Mouse (Mus musculus): ENCODE results near the gene Zdhhc7. TPM values are rescaled to one million over a fixed set of nuclear protein-coding genes. Genes with fewer than 3 reads are reported as not detected.

The Zdhhc7 gene
- polyA plus RNA-seq, 1 experiment from 2014 or later, result 30.3 TPM

- no peak for ATAC-seq (replicated peaks; ENCODE audit: low FRiP score, low read depth)
- Histone ChIP-seq H3K27me3 (ENCODE audit: insufficient read depth, low read length) (no peaks in the 10 kb centered on the region), H3K9ac (ENCODE audit: low read depth, low read length) (no peak overlapping the region), H3K4me2 (ENCODE audit: low read length) (no peak overlapping the region), H3K27ac (no peak overlapping the region), H3K4me3 (replicated peaks; ENCODE audit: low read depth, low read length) (no peak overlapping the region), H3K36me3 (ENCODE audit: insufficient read depth, low read length) (no peaks in the 10 kb centered on the region), H3K4me1 (replicated peaks; ENCODE audit: insufficient read depth, low read length) (no peaks in the 10 kb centered on the region), H3K9me3 (replicated peaks; ENCODE audit: low read length) (no peaks in the 10 kb centered on the region)
- 64% methylated on average over 2 of the region's 2 CpGs for WGBS
- TF ChIP-seq CTCF (IDR thresholded peaks at IDR 0.05; ENCODE audit: low read depth), result no peak
- DNase-seq (ENCODE audit: low spot score), result no peak
Measured at GRCm38 (mm10) chr8:120138958-120139357, 37.7 kb upstream of the Zdhhc7 start.

GRCm38 (mm10) chr8:120136618-120137017 is 35.3 kb upstream of the Zdhhc7 start:
- DNase-seq (ENCODE audit: low spot score), result no peak
- H3K9ac ChIP-seq (ENCODE audit: low read depth, low read length), result no peak overlapping the region
- H3K4me2 ChIP-seq (ENCODE audit: low read length), result no peak overlapping the region
- no peaks in the 10 kb centered on the region for H3K4me1 ChIP-seq (replicated peaks; ENCODE audit: insufficient read depth, low read length)
- TF ChIP-seq CTCF (IDR thresholded peaks at IDR 0.05; ENCODE audit: low read depth), result no peak
- no peak overlapping the region for H3K4me3 ChIP-seq (replicated peaks; ENCODE audit: low read depth, low read length)
- ATAC-seq (replicated peaks; ENCODE audit: low FRiP score, low read depth), result no peak
- no peaks in the 10 kb centered on the region for H3K27me3 ChIP-seq (ENCODE audit: insufficient read depth, low read length)
- no peaks in the 10 kb centered on the region for H3K36me3 ChIP-seq (ENCODE audit: insufficient read depth, low read length)
- no peaks in the 10 kb centered on the region for H3K9me3 ChIP-seq (replicated peaks; ENCODE audit: low read length)
- no peak overlapping the region for H3K27ac ChIP-seq
- WGBS, result 65% methylated on average over 7 of the region's 7 CpGs

- no peaks in the 10 kb centered on the region for H3K4me1 ChIP-seq (replicated peaks; ENCODE audit: insufficient read depth, low read length)
- TF ChIP-seq CTCF (IDR thresholded peaks at IDR 0.05; ENCODE audit: low read depth), result no peak
- no peaks in the 10 kb centered on the region for H3K9me3 ChIP-seq (replicated peaks; ENCODE audit: low read length)
- no peak overlapping the region for H3K27ac ChIP-seq
- ATAC-seq (replicated peaks; ENCODE audit: low FRiP score, low read depth) (no peak), DNase-seq (ENCODE audit: low spot score) (no peak)
- no peaks in the 10 kb centered on the region for H3K27me3 ChIP-seq (ENCODE audit: insufficient read depth, low read length)
- H3K36me3 ChIP-seq (ENCODE audit: insufficient read depth, low read length), result no peaks in the 10 kb centered on the region
- no peak overlapping the region for H3K4me3 ChIP-seq (replicated peaks; ENCODE audit: low read depth, low read length)
- H3K4me2 ChIP-seq (ENCODE audit: low read length), result no peak overlapping the region
- WGBS, result 89% methylated on average over 7 of the region's 7 CpGs
- H3K9ac ChIP-seq (ENCODE audit: low read depth, low read length), result no peak overlapping the region
Measured at GRCm38 (mm10) chr8:120135687-120136086, 34.4 kb upstream of the Zdhhc7 start.

DNA sequence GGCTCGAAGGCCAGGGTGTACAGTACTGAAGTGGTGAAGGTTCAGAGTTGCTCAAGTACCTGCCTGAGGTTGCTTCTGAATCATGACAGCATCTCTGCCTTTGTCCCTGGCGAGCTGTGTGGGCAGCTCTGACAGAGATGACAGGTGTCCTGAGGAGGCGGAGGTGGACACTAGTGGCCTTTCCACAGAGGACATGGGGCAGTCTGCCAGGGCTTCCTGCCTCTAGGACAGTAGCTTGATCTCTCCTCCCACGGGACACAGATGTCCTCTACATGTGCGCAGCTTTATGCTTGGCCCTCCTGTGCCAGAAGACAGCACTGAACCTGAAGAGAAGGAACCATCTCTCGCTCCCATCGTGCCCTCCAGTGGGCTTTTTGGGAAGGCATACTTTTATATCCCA is 31.9 kb upstream of the Zdhhc7 start:
- Histone ChIP-seq H3K27me3 (ENCODE audit: insufficient read depth, low read length) (no peaks in the 10 kb centered on the region), H3K36me3 (ENCODE audit: insufficient read depth, low read length) (no peaks in the 10 kb centered on the region), H3K27ac (no peak overlapping the region), H3K4me2 (ENCODE audit: low read length) (no peak overlapping the region), H3K9ac (ENCODE audit: low read depth, low read length) (no peak overlapping the region), H3K4me3 (replicated peaks; ENCODE audit: low read depth, low read length) (no peak overlapping the region), H3K4me1 (replicated peaks; ENCODE audit: insufficient read depth, low read length) (no peaks in the 10 kb centered on the region), H3K9me3 (replicated peaks; ENCODE audit: low read length) (no peaks in the 10 kb centered on the region)
- peak; percentile 25; the same call in 1 of the 2 replicates for TF ChIP-seq CTCF (IDR thresholded peaks at IDR 0.05; ENCODE audit: low read depth)
- ATAC-seq (replicated peaks; ENCODE audit: low FRiP score, low read depth) (no peak), DNase-seq (ENCODE audit: low spot score) (no peak)
- 77% methylated on average over 7 of the region's 7 CpGs for WGBS

GRCm38 (mm10) chr8:120131158-120131557 is 29.9 kb upstream of the Zdhhc7 start:
- no peak for TF ChIP-seq CTCF (IDR thresholded peaks at IDR 0.05; ENCODE audit: low read depth)
- WGBS, result 82% methylated on average over 8 of the region's 8 CpGs
- ATAC-seq (replicated peaks; ENCODE audit: low FRiP score, low read depth) (no peak), DNase-seq (ENCODE audit: low spot score) (no peak)
- no peaks in the 10 kb centered on the region for H3K36me3 ChIP-seq (ENCODE audit: insufficient read depth, low read length)
- H3K27ac ChIP-seq, result no peak overlapping the region
- no peak overlapping the region for H3K4me2 ChIP-seq (ENCODE audit: low read length)
- no peaks in the 10 kb centered on the region for H3K4me1 ChIP-seq (replicated peaks; ENCODE audit: insufficient read depth, low read length)
- H3K9me3 ChIP-seq (replicated peaks; ENCODE audit: low read length), result no peaks in the 10 kb centered on the region
- no peak overlapping the region for H3K4me3 ChIP-seq (replicated peaks; ENCODE audit: low read depth, low read length)
- no peak overlapping the region for H3K9ac ChIP-seq (ENCODE audit: low read depth, low read length)
- H3K27me3 ChIP-seq (ENCODE audit: insufficient read depth, low read length), result no peaks in the 10 kb centered on the region

- Histone ChIP-seq H3K27ac (no peak overlapping the region), H3K4me3 (replicated peaks; ENCODE audit: low read depth, low read length) (no peak overlapping the region), H3K36me3 (ENCODE audit: insufficient read depth, low read length) (no peaks in the 10 kb centered on the region), H3K4me2 (ENCODE audit: low read length) (no peak overlapping the region), H3K27me3 (ENCODE audit: insufficient read depth, low read length) (no peaks in the 10 kb centered on the region), H3K9me3 (replicated peaks; ENCODE audit: low read length) (no peaks in the 10 kb centered on the region), H3K9ac (ENCODE audit: low read depth, low read length) (no peak overlapping the region), H3K4me1 (replicated peaks; ENCODE audit: insufficient read depth, low read length) (0 out of 2 replicates have a peak, but pooled peaks cover 3% of the 10 kb centered on the region)
- no peak for ATAC-seq (replicated peaks; ENCODE audit: low FRiP score, low read depth)
- no peak for DNase-seq (ENCODE audit: low spot score)
- no peak for TF ChIP-seq CTCF (IDR thresholded peaks at IDR 0.05; ENCODE audit: low read depth)
- 61% methylated on average over 4 of the region's 4 CpGs for WGBS
Measured at GRCm38 (mm10) chr8:120129547-120129946, 28.3 kb upstream of the Zdhhc7 start.

All from kidney, postnatal 0 days (tissue).